Mouse (Mus musculus) CH12.LX (cell line): ENCODE measurements at regions not wholly inside any gene's neighbourhood (a gene's known extent, or its start where the extent isn't known, plus 50 kb on each side); places are given as distances from the start of the nearest gene placed in this dataset.

Experiments used
- DNase-seq: peaks from one replicate; pipeline ENCODE4 v3.0.0-alpha.2; 2013; ENCODE audit errors: extremely low read depth
- H3K27ac ChIP-seq: 2 replicates; pipeline ENCODE4 v1.5.1; 2012; ENCODE audit warnings: low read depth, mild to moderate bottlenecking, control low read depth, moderate library complexity; ENCODE audit not compliant: insufficient read depth
- H3K27me3 ChIP-seq: replicated peaks from 2 replicates; pipeline ENCODE3; 2012; ENCODE audit warnings: inconsistent platforms
- H3K36me3 ChIP-seq, 2 experiments: replicated peaks in 1 of 2; 2 replicates each; pipeline versions ENCODE3 to v1.6.1; 2012; ENCODE audit warnings: inconsistent platforms in 1 of 2, low read length in 1 of 2, mild to moderate bottlenecking in 1 of 2, mixed read lengths in 1 of 2, moderate library complexity in 1 of 2; ENCODE audit not compliant: control insufficient read depth in 1 of 2, insufficient read depth in 1 of 2
- H3K4me1 ChIP-seq, 2 experiments: 2 replicates each; pipeline ENCODE4 v1.6.1; 2012; ENCODE audit warnings: inconsistent platforms in 1 of 2, moderate library complexity in 1 of 2; ENCODE audit not compliant: insufficient read depth in 2 of 2, control insufficient read depth in 1 of 2
- H3K4me2 ChIP-seq: 2 replicates; pipeline ENCODE4 v1.6.1; 2012; ENCODE audit warnings: low read depth, mild to moderate bottlenecking, control low read depth; ENCODE audit not compliant: poor library complexity, insufficient read depth, severe bottlenecking
- H3K4me3 ChIP-seq, 3 experiments: fragments of 150-350 bp in 1 of 3; sonication (generic) in 1 of 3; replicated peaks in 1 of 3; 2 replicates each; pipeline versions ENCODE3 to v1.5.1; 2011 to 2012; ENCODE audit warnings: low read depth in 2 of 3, low read length in 2 of 3, mild to moderate bottlenecking in 2 of 3, moderate library complexity in 2 of 3, control low read depth in 1 of 3, improper control_type of control experiment in 1 of 3, inconsistent platforms in 1 of 3, mixed read lengths in 1 of 3; ENCODE audit not compliant: poor library complexity in 1 of 3
- H3K79me2 ChIP-seq: replicated peaks from 2 replicates; pipeline ENCODE4 v1.6.1; 2012; ENCODE audit warnings: mild to moderate bottlenecking, moderate library complexity; ENCODE audit not compliant: control insufficient read depth, poor library complexity, insufficient read depth, severe bottlenecking; ENCODE audit errors: extremely low read depth
- H3K9ac ChIP-seq: 2 replicates; pipeline ENCODE4 v1.6.1; 2012; ENCODE audit warnings: low read depth, mild to moderate bottlenecking, control low read depth, moderate library complexity; ENCODE audit not compliant: insufficient read depth
- H3K9me3 ChIP-seq: replicated peaks from 2 replicates; pipeline ENCODE3; 2012; ENCODE audit warnings: low read length, inconsistent platforms, mixed read lengths
- BHLHE40 ChIP-seq: IDR thresholded peaks from 2 replicates; pipeline ENCODE4 v1.6.1; 2011; ENCODE audit warnings: mild to moderate bottlenecking, low read depth, low read length, improper control_type of control experiment
- CHD1 ChIP-seq: IDR thresholded peaks from 2 replicates; pipeline ENCODE4 v1.6.1; 2012; ENCODE audit warnings: low read depth, low read length, improper control_type of control experiment, inconsistent platforms
- CHD2 ChIP-seq: IDR thresholded peaks from 2 replicates; pipeline ENCODE4 v1.6.1; 2011; ENCODE audit warnings: low read length, improper control_type of control experiment
- CTCF ChIP-seq, 2 experiments: IDR thresholded peaks in 1 of 2; conservative IDR thresholded peaks in 1 of 2; 2 replicates each; pipeline ENCODE4 v1.5.1; 2011 to 2012; ENCODE audit warnings: low read depth in 2 of 2, low read length in 2 of 2, improper control_type of control experiment in 1 of 2, inconsistent platforms in 1 of 2, mild to moderate bottlenecking in 1 of 2, moderate library complexity in 1 of 2
- E2F4 ChIP-seq: IDR thresholded peaks from 2 replicates; pipeline ENCODE4 v1.6.1; 2011; ENCODE audit warnings: low read depth, low read length, improper control_type of control experiment; ENCODE audit not compliant: insufficient replicate concordance
- ELF1 ChIP-seq: IDR thresholded peaks from 2 replicates; pipeline ENCODE4 v1.6.1; 2014; ENCODE audit warnings: low read depth, mild to moderate bottlenecking, inconsistent platforms, low read length, improper control_type of control experiment
- EP300 ChIP-seq: IDR thresholded peaks from 2 replicates; pipeline ENCODE4 v1.6.1; 2011; ENCODE audit warnings: low read length, improper control_type of control experiment
- ETS1 ChIP-seq: conservative IDR thresholded peaks from 2 replicates; pipeline ENCODE4 v1.6.1; 2012; ENCODE audit warnings: low read depth, mild to moderate bottlenecking, inconsistent platforms, low read length, improper control_type of control experiment, moderate library complexity
- GABPA ChIP-seq: IDR thresholded peaks from 2 replicates; pipeline ENCODE4 v1.6.1; 2012; ENCODE audit warnings: low read depth, low read length, improper control_type of control experiment, inconsistent platforms; ENCODE audit not compliant: insufficient replicate concordance
- HCFC1 ChIP-seq: IDR thresholded peaks from 2 replicates; pipeline ENCODE4 v1.6.1; 2012; ENCODE audit warnings: low read depth, mild to moderate bottlenecking, inconsistent platforms, low read length, improper control_type of control experiment
- IRF4 ChIP-seq: IDR thresholded peaks from 2 replicates; pipeline ENCODE4 v1.6.1; 2014; ENCODE audit warnings: low read depth, mild to moderate bottlenecking, inconsistent platforms, low read length, improper control_type of control experiment
- JUN ChIP-seq: IDR thresholded peaks from 2 replicates; pipeline ENCODE4 v1.6.1; 2011; ENCODE audit warnings: low read depth, mild to moderate bottlenecking, low read length, improper control_type of control experiment, moderate library complexity; ENCODE audit not compliant: insufficient read depth
- JUND ChIP-seq: conservative IDR thresholded peaks from 2 replicates; pipeline ENCODE4 v1.6.1; 2011; ENCODE audit warnings: low read depth, low read length, improper control_type of control experiment
- KAT2A ChIP-seq: IDR thresholded peaks from 2 replicates; pipeline ENCODE4 v1.6.1; 2012; ENCODE audit warnings: low read length, improper control_type of control experiment, inconsistent platforms; ENCODE audit not compliant: insufficient replicate concordance
- MAFK ChIP-seq: IDR thresholded peaks from 2 replicates; pipeline ENCODE4 v1.6.1; 2011; ENCODE audit warnings: low read length, improper control_type of control experiment; ENCODE audit not compliant: insufficient replicate concordance
- MAX ChIP-seq: IDR thresholded peaks from 2 replicates; pipeline ENCODE4 v1.6.1; 2011; ENCODE audit warnings: low read length, improper control_type of control experiment
- MAZ ChIP-seq: IDR thresholded peaks from 2 replicates; pipeline ENCODE4 v1.6.1; 2012; ENCODE audit warnings: low read depth, mild to moderate bottlenecking, inconsistent platforms, low read length, improper control_type of control experiment, moderate library complexity
- MEF2A ChIP-seq: IDR thresholded peaks from 2 replicates; pipeline ENCODE4 v1.6.1; 2014; ENCODE audit warnings: low read depth, mild to moderate bottlenecking, inconsistent platforms, low read length, improper control_type of control experiment, borderline replicate concordance
- MYC ChIP-seq: IDR thresholded peaks from 2 replicates; pipeline ENCODE4 v1.6.1; 2011; ENCODE audit warnings: low read depth, mild to moderate bottlenecking, improper control_type of control experiment, low read length
- NELFE ChIP-seq: IDR thresholded peaks from 2 replicates; pipeline ENCODE4 v1.6.1; 2011; ENCODE audit warnings: low read depth, low read length, improper control_type of control experiment
- PAX5 ChIP-seq: IDR thresholded peaks from 2 replicates; pipeline ENCODE4 v1.6.1; 2012; ENCODE audit warnings: low read length, inconsistent platforms, mixed read lengths
- POLR2A ChIP-seq: IDR thresholded peaks from 2 replicates; pipeline ENCODE4 v1.6.1; 2011; ENCODE audit warnings: low read depth, mild to moderate bottlenecking, improper control_type of control experiment, low read length
- POLR2AphosphoS2 ChIP-seq: IDR thresholded peaks from 2 replicates; pipeline ENCODE4 v1.6.1; 2011; ENCODE audit warnings: low read depth, low read length, improper control_type of control experiment
- RAD21 ChIP-seq: IDR thresholded peaks from 2 replicates; pipeline ENCODE4 v1.6.1; 2011; ENCODE audit warnings: low read depth, mild to moderate bottlenecking, low read length, improper control_type of control experiment, moderate library complexity
- SIN3A ChIP-seq: IDR thresholded peaks from 2 replicates; pipeline ENCODE4 v1.6.1; 2012; ENCODE audit warnings: low read length, improper control_type of control experiment, inconsistent platforms
- SMC3 ChIP-seq: IDR thresholded peaks from 2 replicates; pipeline ENCODE4 v1.6.1; 2011; ENCODE audit warnings: low read depth, low read length, improper control_type of control experiment
- TBP ChIP-seq: conservative IDR thresholded peaks from 2 replicates; pipeline ENCODE4 v1.6.1; 2011; ENCODE audit warnings: low read depth, low read length, improper control_type of control experiment
- TCF12 ChIP-seq: IDR thresholded peaks from 2 replicates; pipeline ENCODE4 v1.6.1; 2014; ENCODE audit warnings: low read depth, mild to moderate bottlenecking, inconsistent platforms, low read length, improper control_type of control experiment
- UBTF ChIP-seq: IDR thresholded peaks from 2 replicates; pipeline ENCODE4 v1.6.1; 2012; ENCODE audit warnings: low read depth, mild to moderate bottlenecking, inconsistent platforms, low read length, improper control_type of control experiment, moderate library complexity
- USF1 ChIP-seq: IDR thresholded peaks from 2 replicates; pipeline ENCODE4 v1.6.1; 2014; ENCODE audit warnings: low read depth, mild to moderate bottlenecking, inconsistent platforms, low read length, improper control_type of control experiment
- USF2 ChIP-seq: conservative IDR thresholded peaks from 2 replicates; pipeline ENCODE4 v1.6.1; 2011; ENCODE audit warnings: low read depth, low read length, improper control_type of control experiment
- ZKSCAN1 ChIP-seq: IDR thresholded peaks from 2 replicates; pipeline ENCODE4 v1.6.1; 2012; ENCODE audit warnings: low read depth, inconsistent platforms, low read length, improper control_type of control experiment, borderline replicate concordance
- ZMIZ1 ChIP-seq: IDR thresholded peaks from 2 replicates; pipeline ENCODE4 v1.6.1; 2012; ENCODE audit warnings: low read depth, mild to moderate bottlenecking, inconsistent platforms, low read length, improper control_type of control experiment
- ZNF384 ChIP-seq: IDR thresholded peaks from 2 replicates; pipeline ENCODE4 v1.6.1; 2012; ENCODE audit warnings: low read depth, low read length, improper control_type of control experiment, inconsistent platforms
- dilution Hi-C: fragments of 300-500 bp; cut with MboI; formaldehyde crosslinking; loops from 2 replicates; pipeline ENCODE4 v1.14.3; 2020; ENCODE audit warnings: low sequenced_read_pairs; ENCODE audit not compliant: extremely low pct_unique_long_range_greater_than_20kb, extremely low pct_ligation_motif_present
- in situ Hi-C: fragments of 300-500 bp; cut with MboI; formaldehyde crosslinking; loops from 3 replicates; pipeline ENCODE4 v1.14.3; 2019; ENCODE audit warnings: low sequenced_read_pairs, low pct_ligation_motif_present, low pct_unique_long_range_greater_than_20kb, mixed read lengths

GRCm38 (mm10) chr10:68844596-68844995, 121.2 kb downstream of the Tmem26 start:
- H3K9me3 ChIP-seq: no peaks in the 10 kb centered on the region
- peaks cover 1% of the 10 kb centered on the region for H3K27me3 ChIP-seq
- peaks cover 6 to 14% of the 10 kb centered on the region in 2 experiments for H3K4me1 ChIP-seq
- in situ Hi-C loops: no loop called here
- DNase-seq: peak; percentile 53
- peak overlapping the region; percentile 71; the same call in 1 of the 2 replicates for H3K4me2 ChIP-seq
- no peak overlapping the region for H3K9ac ChIP-seq
- TF ChIP-seq KAT2A (no peak), ELF1 (0 out of 2 replicates have a peak, but pooled peaks have one; percentile 13), BHLHE40 (peak; percentile 86), MYC (no peak), TBP (no peak), ZNF384 (peak; percentile 95), CHD1 (no peak), RAD21 (no peak), USF2 (no peak), MAFK (peak; percentile 56; the same call in 1 of the 2 replicates), ZMIZ1 (no peak), MEF2A (no peak), USF1 (no peak), POLR2A (no peak), SIN3A (no peak), CTCF (conservative IDR thresholded peaks at IDR 0.05 in 1 of 2, IDR thresholded peaks at IDR 0.05 in 1 of 2; ENCODE audit: low read depth in 2 of 2, low read length in 2 of 2) (no peak), IRF4 (peak; percentile 82), JUND (peak; percentile 69; the same call in 1 of the 2 replicates), TCF12 (no peak), MAX (no peak), E2F4 (no peak), MAZ (no peak), JUN (peak; percentile 45; the same call in 1 of the 2 replicates), SMC3 (no peak), GABPA (no peak), UBTF (no peak), NELFE (no peak), CHD2 (no peak), PAX5 (no peak), HCFC1 (no peak), ZKSCAN1 (no peak), POLR2AphosphoS2 (no peak), EP300 (peak; percentile 78), ETS1 (0 out of 2 replicates have a peak, but pooled peaks have one; percentile 34)
- dilution Hi-C loops: no loop called here
- no peak overlapping the region for H3K27ac ChIP-seq
- no peaks in the 10 kb centered on the region for H3K36me3 ChIP-seq
- no peak overlapping the region for H3K4me3 ChIP-seq
- H3K79me2 ChIP-seq: no peaks in the 10 kb centered on the region
